Mouse (Mus musculus): ENCODE data around the gene Narfl. TPM values are rescaled to one million over a fixed set of nuclear protein-coding genes. Genes with fewer than 3 reads are reported as not detected.
"Not testable (repeated sequence)": the region's sequence is repeated elsewhere in the genome, so short reads cannot be mapped to it uniquely, and the experiment has no call there.

Gene Narfl
- 10 to 100 TPM; 26.0 to 30.5 TPM for total RNA-seq (2021)
- long read RNA-seq, experiment 1, transcript Narfl-201 (11 exons, 2,555 nt): major isoform, 55 of 75 reads
- long read RNA-seq, experiment 1, partial matches to known transcripts: 8 of 75 reads
- long read RNA-seq, experiment 1, other reads (novel, unspliced or antisense): 9 of 75 reads
- long read RNA-seq, experiment 2, transcript Narfl-201 (11 exons, 2,555 nt): major isoform, 57 of 72 reads
- long read RNA-seq, experiment 2, partial matches to known transcripts: 5 of 72 reads
- long read RNA-seq, experiment 2, other reads (novel, unspliced or antisense): 10 of 72 reads

- intact Hi-C loops (cut with DNase I): loop anchor here (1.0 to 2.0 kb wide), 2 partner anchors 23 to 28 kb away; partner anchors contain the start of gene Metrn
- peak; percentile 94 to 97 for DNase-seq
These were observed at the start of gene Narfl for GRCm38 (mm10) chr17:25773549-25774120. Gene Narfl, plus strand, starts transcription at chr17:25773776.

GRCm38 (mm10) chr17:25723919-25724318 lies 49.7 kb upstream of the Narfl start:
- no peak for DNase-seq
- intact Hi-C loops (cut with DNase I): no loop called here

GRCm38 (mm10) chr17:25725264-25725663 lies 48.3 kb upstream of the Narfl start:
- intact Hi-C loops (cut with DNase I): no loop called here
- no peak for DNase-seq

- intact Hi-C loops (cut with DNase I): no loop called here
- DNase-seq: peak; percentile 99
These were observed 46.1 kb upstream of the Narfl start, which contains the start of the genes Chtf18 and Rpusd1 for GRCm38 (mm10) chr17:25727265-25728008. Gene Chtf18, minus strand, starts transcription at chr17:25727419. Gene Rpusd1, plus strand, starts transcription at chr17:25727670.

GRCm38 (mm10) chr17:25728009-25728270 lies 45.6 kb upstream of the Narfl start:
- intact Hi-C loops (cut with DNase I): no loop called here
- DNase-seq: no peak

- DNase-seq: peak; percentile 69 to 75
- intact Hi-C loops (cut with DNase I): loop anchor here (5.0 kb wide), 1 partner anchor 70 kb away; no protein-coding TSS in a partner anchor
These were observed 41.5 kb upstream of the Narfl start for GRCm38 (mm10) chr17:25732082-25732481.

GRCm38 (mm10) chr17:25735246-25735645 lies 38.3 kb upstream of the Narfl start:
- DNase-seq: no peak
- intact Hi-C loops (cut with DNase I): no loop called here

- intact Hi-C loops (cut with DNase I): no loop called here
- DNase-seq: no peak
These were observed 37.8 kb upstream of the Narfl start, which contains the start of gene Mslnl for GRCm38 (mm10) chr17:25735745-25736144. Gene Mslnl, plus strand, starts transcription at chr17:25736042.

- DNase-seq: no peak
- intact Hi-C loops (cut with DNase I): no loop called here
These were observed 34.7 kb upstream of the Narfl start for GRCm38 (mm10) chr17:25738861-25739260.

GRCm38 (mm10) chr17:25741471-25741870 lies 32.1 kb upstream of the Narfl start:
- DNase-seq; intact Hi-C loops (cut with DNase I): not testable (repeated sequence)

- DNase-seq: no peak
- intact Hi-C loops (cut with DNase I): no loop called here
These were observed 29.7 kb upstream of the Narfl start for GRCm38 (mm10) chr17:25743831-25744230.

GRCm38 (mm10) chr17:25744311-25744710 lies 29.3 kb upstream of the Narfl start:
- no peak for DNase-seq
- intact Hi-C loops (cut with DNase I): no loop called here

- intact Hi-C loops (cut with DNase I): no loop called here
- no peak for DNase-seq
These were observed 25.3 kb upstream of the Narfl start for GRCm38 (mm10) chr17:25748238-25748637.

GRCm38 (mm10) chr17:25749314-25749713 lies 24.3 kb upstream of the Narfl start:
- intact Hi-C loops (cut with DNase I): no loop called here
- no peak for DNase-seq

- intact Hi-C loops (cut with DNase I): no loop called here
- no peak for DNase-seq
These were observed 22.1 kb upstream of the Narfl start for GRCm38 (mm10) chr17:25751446-25751845.

GRCm38 (mm10) chr17:25754241-25754640 lies 19.3 kb upstream of the Narfl start, which contains the start of gene Msln:
Gene Msln, minus strand, starts transcription at chr17:25754378.
- intact Hi-C loops (cut with DNase I): no loop called here
- no peak for DNase-seq

- intact Hi-C loops (cut with DNase I): no loop called here
- no peak for DNase-seq
These were observed 18.5 kb upstream of the Narfl start for GRCm38 (mm10) chr17:25755086-25755485.

GRCm38 (mm10) chr17:25755627-25756377 lies 17.8 kb upstream of the Narfl start:
- intact Hi-C loops (cut with DNase I): no loop called here

GRCm38 (mm10) chr17:25756378-25757242 lies 17.0 kb upstream of the Narfl start:
- no peak for DNase-seq
- intact Hi-C loops (cut with DNase I): no loop called here

More at GRCm38 (mm10) chr17:25755627-25756377, 17.8 kb upstream of the Narfl start:
- no peak for DNase-seq

GRCm38 (mm10) chr17:25757691-25758090 lies 15.9 kb upstream of the Narfl start:
- intact Hi-C loops (cut with DNase I): no loop called here
- no peak for DNase-seq
